Mouse (Mus musculus) gastrocnemius, postnatal 36 days (tissue): ENCODE measurements around the gene Hist1h3h. TPM values are rescaled to one million over a fixed set of nuclear protein-coding genes. Genes with fewer than 3 reads are reported as not detected.
A peak's percentile ranks its signal among the peaks of the same experiment; 100 is the strongest.
"Not testable (repeated sequence)": the region's sequence is repeated elsewhere in the genome, so short reads cannot be mapped to it uniquely, and the experiment has no call there.

Experiments
- DNase-seq, 2 experiments: peaks; one replicate each; pipeline ENCODE4 v3.0.0; 2022
- intact Hi-C: fragments of 180-260 bp; cut with DNase I; formaldehyde crosslinking; loops from one replicate; pipeline ENCODE4 v1.15.1; 2025
- long read RNA-seq, 2 experiments: library from polyadenylated mRNA; stranded (forward); transcript quantifications; one replicate each; pipeline ENCODE4 v2.0.0; 2021
- total RNA-seq, 2 experiments: library from RNA; stranded (reverse); gene quantifications; 2 replicates each; pipeline ENCODE4 v1.2.3; 2021

Hist1h3h gene
- 10 to 100 TPM; 12.6 to 15.0 TPM for total RNA-seq
- long read RNA-seq, experiment 1 = 0 reads
- long read RNA-seq, experiment 2 = 0 reads

GRCm38 (mm10) chr13:21717397-21718357 lies at the start of gene Hist1h3h:
Gene Hist1h3h, plus strand, starts transcription at chr13:21717659.
- DNase-seq = peak; percentile 37 to 41
- intact Hi-C loops = loop anchor here (10.0 kb wide), 4 partner anchors 67 to 1867 kb away; partner anchors contain the start of genes Abt1, Hist1h1b, Hist1h2an and Hist1h2bp

GRCm38 (mm10) chr13:21677305-21677704 lies 40.2 kb upstream of the Hist1h3h start, which contains the start of gene Olfr1360:
Gene Olfr1360, minus strand, starts transcription at chr13:21677405.
- intact Hi-C loops = no loop called here
- no peak for DNase-seq

GRCm38 (mm10) chr13:21697811-21698210 lies 19.6 kb upstream of the Hist1h3h start, which contains the start of gene Olfr1359:
Gene Olfr1359, plus strand, starts transcription at chr13:21698111.
- intact Hi-C loops = no loop called here
- no peak for DNase-seq

- intact Hi-C loops = no loop called here
- DNase-seq = no peak
Measured at GRCm38 (mm10) chr13:21706669-21707068, 10.8 kb upstream of the Hist1h3h start.

- peak; percentile 78 to 82 for DNase-seq
- intact Hi-C loops = loop anchor here (5.0 to 10.0 kb wide), 6 partner anchors 75 to 1875 kb away; partner anchors contain the start of genes Abt1, Hist1h1b, Hist1h2an and Hist1h2bp
Measured at GRCm38 (mm10) chr13:21710031-21710711, 7.3 kb upstream of the Hist1h3h start.

- peak; percentile 54 to 58 for DNase-seq
- intact Hi-C loops = loop anchor here (5.0 to 10.0 kb wide), 6 partner anchors 74 to 1874 kb away; partner anchors contain the start of genes Abt1, Hist1h1b, Hist1h2an and Hist1h2bp
Measured at GRCm38 (mm10) chr13:21710821-21711525, 6.5 kb upstream of the Hist1h3h start.

GRCm38 (mm10) chr13:21711698-21712097 lies 5.8 kb upstream of the Hist1h3h start:
- no peak for DNase-seq
- intact Hi-C loops = loop anchor here (5.0 to 10.0 kb wide), 6 partner anchors 73 to 1873 kb away; partner anchors contain the start of genes Abt1, Hist1h1b, Hist1h2an and Hist1h2bp

GRCm38 (mm10) chr13:21714725-21715124 lies 2.7 kb upstream of the Hist1h3h start:
- DNase-seq = peak in 1 of 2 experiments; percentile 21
- intact Hi-C loops = loop anchor here (5.0 to 10.0 kb wide), 6 partner anchors 70 to 1870 kb away; partner anchors contain the start of genes Abt1, Hist1h1b, Hist1h2an and Hist1h2bp

- intact Hi-C loops = loop anchor here (10.0 kb wide), 4 partner anchors 70 to 1870 kb away; partner anchors contain the start of genes Abt1, Hist1h1b, Hist1h2an and Hist1h2bp
- DNase-seq = no peak
Measured at GRCm38 (mm10) chr13:21715131-21715863, 2.2 kb upstream of the Hist1h3h start.

- DNase-seq = peak; percentile 44 to 45
- intact Hi-C loops = loop anchor here (10.0 kb wide), 4 partner anchors 69 to 1869 kb away; partner anchors contain the start of genes Abt1, Hist1h1b, Hist1h2an and Hist1h2bp
Measured at GRCm38 (mm10) chr13:21715864-21716539, 1.5 kb upstream of the Hist1h3h start, which contains the start of the genes Hist1h2bl and Hist1h2ai. Gene Hist1h2bl, minus strand, starts transcription at chr13:21716143. Gene Hist1h2ai, plus strand, starts transcription at chr13:21716422.

- DNase-seq = not testable (repeated sequence)
- intact Hi-C loops = loop anchor here (10.0 kb wide), 4 partner anchors 68 to 1868 kb away; partner anchors contain the start of genes Abt1, Hist1h1b, Hist1h2an and Hist1h2bp
Measured at GRCm38 (mm10) chr13:21716540-21717391, 693 bp upstream of the Hist1h3h start.

- no peak for DNase-seq
- intact Hi-C loops = loop anchor here (10.0 kb wide), 4 partner anchors 66 to 1866 kb away; partner anchors contain the start of genes Abt1, Hist1h1b, Hist1h2an and Hist1h2bp
Measured at GRCm38 (mm10) chr13:21718381-21719080, 1.1 kb downstream of the Hist1h3h start.

- intact Hi-C loops, DNase-seq: not testable (repeated sequence)
Measured at GRCm38 (mm10) chr13:21721107-21721756, 3.8 kb downstream of the Hist1h3h start.

GRCm38 (mm10) chr13:21721757-21722372 lies 4.4 kb downstream of the Hist1h3h start, which contains the start of gene Hist1h2bm:
Gene Hist1h2bm, plus strand, starts transcription at chr13:21722044.
- peak in 1 of 2 experiments; percentile 40 for DNase-seq
- intact Hi-C loops = not testable (repeated sequence)

GRCm38 (mm10) chr13:21722373-21722925 lies 5.0 kb downstream of the Hist1h3h start:
- intact Hi-C loops = no loop called here
- DNase-seq = no peak
